Mouse (Mus musculus) splenic B cell, adult 2 months (primary cell): ENCODE results near the gene Epb41l2.

Source experiments
- DNase-seq: peaks from one replicate; pipeline ENCODE4 v3.0.0-alpha.2; 2011; ENCODE audit warnings: low read depth, low spot score
- H3K27me3 ChIP-seq: 2 replicates; pipeline ENCODE4 v1.6.1; 2012; ENCODE audit warnings: mild to moderate bottlenecking, low read length, moderate library complexity, mixed read lengths; ENCODE audit not compliant: control insufficient read depth, poor library complexity, insufficient read depth, severe bottlenecking
- H3K36me3 ChIP-seq: 2 replicates; pipeline ENCODE4 v1.6.1; 2012; ENCODE audit warnings: mild to moderate bottlenecking, low read length, moderate library complexity, mixed read lengths; ENCODE audit not compliant: control insufficient read depth, poor library complexity, insufficient read depth, severe bottlenecking

Gene Epb41l2

GRCm38 (mm10) chr10:25503250-25503649, 143.7 kb downstream of the Epb41l2 start:
- Histone ChIP-seq H3K36me3 (peaks cover 8% of the 10 kb centered on the region), H3K27me3 (no peaks in the 10 kb centered on the region)
- no peak for DNase-seq

- H3K36me3 ChIP-seq = 0 out of 2 replicates have a peak, but pooled peaks cover 4% of the 10 kb centered on the region
- DNase-seq = no peak
- H3K27me3 ChIP-seq = no peaks in the 10 kb centered on the region
Measured at GRCm38 (mm10) chr10:25513821-25514220, 154.2 kb downstream of the Epb41l2 start.

- no peak for DNase-seq
Measured at GRCm38 (mm10) chr10:25519954-25520353, 160.4 kb downstream of the Epb41l2 start.

GRCm38 (mm10) chr10:25520428-25520827, 160.8 kb downstream of the Epb41l2 start:
- H3K36me3 ChIP-seq = peaks cover 10% of the 10 kb centered on the region
- no peak for DNase-seq
- H3K27me3 ChIP-seq = no peaks in the 10 kb centered on the region

More at GRCm38 (mm10) chr10:25519954-25520353, 160.4 kb downstream of the Epb41l2 start:
- H3K27me3 ChIP-seq = no peaks in the 10 kb centered on the region
- peaks cover 10% of the 10 kb centered on the region for H3K36me3 ChIP-seq

GRCm38 (mm10) chr10:25523727-25524126, 164.1 kb downstream of the Epb41l2 start:
- no peaks in the 10 kb centered on the region for H3K27me3 ChIP-seq
- DNase-seq = no peak
- H3K36me3 ChIP-seq = peaks cover 6% of the 10 kb centered on the region

- Histone ChIP-seq H3K27me3 (no peaks in the 10 kb centered on the region), H3K36me3 (peaks cover 4% of the 10 kb centered on the region; the same call in 1 of the 2 replicates)
- DNase-seq = no peak
Measured at GRCm38 (mm10) chr10:25526156-25526555, 166.6 kb downstream of the Epb41l2 start.

GRCm38 (mm10) chr10:25526622-25527021, 167.0 kb downstream of the Epb41l2 start:
- Histone ChIP-seq H3K36me3 (peaks cover 4% of the 10 kb centered on the region; the same call in 1 of the 2 replicates), H3K27me3 (no peaks in the 10 kb centered on the region)
- DNase-seq = no peak

GRCm38 (mm10) chr10:25527126-25527525, 167.5 kb downstream of the Epb41l2 start:
- no peak for DNase-seq
- H3K36me3 ChIP-seq = peaks cover 4% of the 10 kb centered on the region; the same call in 1 of the 2 replicates

GRCm38 (mm10) chr10:25531335-25531734, 171.7 kb downstream of the Epb41l2 start:
- DNase-seq = no peak
- no peaks in the 10 kb centered on the region for H3K27me3 ChIP-seq
- no peaks in the 10 kb centered on the region for H3K36me3 ChIP-seq

More at GRCm38 (mm10) chr10:25527126-25527525, 167.5 kb downstream of the Epb41l2 start:
- no peaks in the 10 kb centered on the region for H3K27me3 ChIP-seq

GRCm38 (mm10) chr10:25533105-25533504, 173.5 kb downstream of the Epb41l2 start:
- H3K36me3 ChIP-seq = no peaks in the 10 kb centered on the region
- H3K27me3 ChIP-seq = no peaks in the 10 kb centered on the region
- no peak for DNase-seq

GRCm38 (mm10) chr10:25533513-25534246, 174.1 kb downstream of the Epb41l2 start:
- no peak for DNase-seq
- H3K36me3 ChIP-seq = no peaks in the 10 kb centered on the region
- no peaks in the 10 kb centered on the region for H3K27me3 ChIP-seq

- Histone ChIP-seq H3K27me3 (no peaks in the 10 kb centered on the region), H3K36me3 (no peaks in the 10 kb centered on the region)
- DNase-seq = no peak
Measured at GRCm38 (mm10) chr10:25534467-25534866, 174.9 kb downstream of the Epb41l2 start.

- Histone ChIP-seq H3K36me3 (no peaks in the 10 kb centered on the region), H3K27me3 (no peaks in the 10 kb centered on the region)
- no peak for DNase-seq
Measured at GRCm38 (mm10) chr10:25535891-25536331, 176.3 kb downstream of the Epb41l2 start, which contains the start of gene Smlr1. Gene Smlr1, minus strand, starts transcription at chr10:25536267.

GRCm38 (mm10) chr10:25536621-25537020, 177.0 kb downstream of the Epb41l2 start:
- no peaks in the 10 kb centered on the region for H3K36me3 ChIP-seq
- no peaks in the 10 kb centered on the region for H3K27me3 ChIP-seq
- DNase-seq = no peak

- Histone ChIP-seq H3K27me3 (no peaks in the 10 kb centered on the region), H3K36me3 (no peaks in the 10 kb centered on the region)
- DNase-seq = no peak
Measured at GRCm38 (mm10) chr10:25538738-25539137, 179.1 kb downstream of the Epb41l2 start.
